Mouse (Mus musculus) heart, embryonic 11.5 days (tissue): Measurements from ENCODE around the gene Oxct1. TPM values are rescaled to one million over a fixed set of nuclear protein-coding genes. Genes with fewer than 3 reads are reported as not detected.
A peak's percentile ranks its signal among the peaks of the same experiment; 100 is the strongest.

Source experiments
- ATAC-seq: fragments of 200-750 bp; cut with Nextera tagmentation; replicated peaks from 2 replicates; pipeline ENCODE4 v1.8.0; 2017; ENCODE audit warnings: moderate library complexity; ENCODE audit not compliant: insufficient number of reproducible peaks, low FRiP score, low TSS enrichment
- H3K27ac ChIP-seq: fragments of 300-500 bp; sonication (generic); 2 replicates; pipeline ENCODE4 v1.5.1; 2014; ENCODE audit warnings: mild to moderate bottlenecking, low read depth, low read length
- H3K27me3 ChIP-seq: fragments of 300-500 bp; sonication (generic); 2 replicates; pipeline ENCODE4 v1.6.1; 2014; ENCODE audit warnings: mild to moderate bottlenecking, low read length, mixed read lengths; ENCODE audit not compliant: control insufficient read depth, insufficient read depth
- H3K36me3 ChIP-seq: fragments of 300-500 bp; sonication (generic); 2 replicates; pipeline ENCODE4 v1.6.1; 2014; ENCODE audit warnings: mild to moderate bottlenecking, low read length, moderate library complexity, mixed read lengths; ENCODE audit not compliant: control insufficient read depth, insufficient read depth
- H3K4me1 ChIP-seq: fragments of 300-500 bp; sonication (generic); 2 replicates; pipeline ENCODE4 v1.6.1; 2014; ENCODE audit warnings: low read length; ENCODE audit not compliant: control insufficient read depth, insufficient read depth
- H3K4me2 ChIP-seq: fragments of 300-500 bp; sonication (generic); 2 replicates; pipeline ENCODE4 v1.6.1; 2014; ENCODE audit warnings: mild to moderate bottlenecking, moderate library complexity
- H3K4me3 ChIP-seq: fragments of 300-500 bp; sonication (generic); 2 replicates; pipeline ENCODE4 v1.5.1; 2014; ENCODE audit warnings: low read depth, low read length
- H3K9ac ChIP-seq: fragments of 300-500 bp; sonication (generic); 2 replicates; pipeline ENCODE4 v1.6.1; 2014; ENCODE audit warnings: mild to moderate bottlenecking, low read depth, low read length, moderate library complexity
- H3K9me3 ChIP-seq: fragments of 300-500 bp; sonication (generic); replicated peaks from 2 replicates; pipeline ENCODE4 v1.6.1; 2016; ENCODE audit warnings: low read length; ENCODE audit not compliant: control insufficient read depth
- WGBS: fragments of 180-500 bp; shearing (Covaris S2); extraction: QIAGEN DNeasy Blood & Tissue Kit; methylation state at CpG from one replicate; pipeline ENCODE4 v1.1.7; 2014; ENCODE audit not compliant: insufficient replicate concordance; 5-methylcytosine and 5-hydroxymethylcytosine counted together
- polyA plus RNA-seq: library from polyadenylated mRNA; unstranded; fragments of >200 nt; fragmentation: Nextera tagmentation; extraction: Ambion mirVana; gene quantifications from 2 replicates; pipeline ENCODE4 v1.2.1, GENCODE M21; 2014

Oxct1 gene
- 272 and 282 TPM in 2 replicates for polyA plus RNA-seq

- H3K4me3 ChIP-seq, result peak within 1 kb of the TSS; percentile 81
- H3K36me3 ChIP-seq, result no peaks in the 10 kb centered on the region
- peak within 1 kb of the TSS; percentile 99 for H3K27ac ChIP-seq
- H3K9me3 ChIP-seq, result no peaks in the 10 kb centered on the region
- no peaks in the 10 kb centered on the region for H3K27me3 ChIP-seq
- peak within 1 kb of the TSS; percentile 78 for H3K4me2 ChIP-seq
- peaks cover 13% of the 10 kb centered on the region for H3K4me1 ChIP-seq
- WGBS, result under 1% methylated on average over 44 of the region's 45 CpGs
- ATAC-seq, result peak; percentile 93
- peak within 1 kb of the TSS; percentile 90 for H3K9ac ChIP-seq
Observed at GRCm38 (mm10) chr15:4026231-4026773, at the start of gene Oxct1. Oxct1 (plus strand) TSS chr15:4026383.

GRCm38 (mm10) chr15:3978279-3978678, 47.9 kb upstream of the Oxct1 start:
- H3K9me3 ChIP-seq, result no peaks in the 10 kb centered on the region
- no peak overlapping the region for H3K9ac ChIP-seq
- H3K4me3 ChIP-seq, result no peak overlapping the region
- no peaks in the 10 kb centered on the region for H3K4me1 ChIP-seq
- H3K4me2 ChIP-seq, result no peak overlapping the region; the same call in 1 of the 2 replicates
- no peaks in the 10 kb centered on the region for H3K27me3 ChIP-seq
- no peak overlapping the region for H3K27ac ChIP-seq
- no peak for ATAC-seq
- 86% methylated on average over 2 of the region's 2 CpGs for WGBS
- H3K36me3 ChIP-seq, result no peaks in the 10 kb centered on the region

- Histone ChIP-seq H3K4me3 (peak within 1 kb of the TSS; percentile 71), H3K27ac (peak within 1 kb of the TSS; percentile 98), H3K4me1 (no peaks in the 10 kb centered on the region), H3K9me3 (no peaks in the 10 kb centered on the region), H3K9ac (peak within 1 kb of the TSS; percentile 97), H3K27me3 (no peaks in the 10 kb centered on the region), H3K36me3 (no peaks in the 10 kb centered on the region), H3K4me2 (peak within 1 kb of the TSS; percentile 74)
- peak; percentile 91 for ATAC-seq
- WGBS, result 2% methylated on average over 55 of the region's 61 CpGs
Observed at GRCm38 (mm10) chr15:3979061-3979848, 46.9 kb upstream of the Oxct1 start, which contains the start of gene Fbxo4. Fbxo4 (minus strand) TSS chr15:3979573.

GRCm38 (mm10) chr15:3979871-3980270, 46.3 kb upstream of the Oxct1 start:
- H3K9me3 ChIP-seq, result no peaks in the 10 kb centered on the region
- peak overlapping the region; percentile 71 for H3K4me3 ChIP-seq
- no peaks in the 10 kb centered on the region for H3K4me1 ChIP-seq
- 78% methylated on average over 3 of the region's 3 CpGs for WGBS
- H3K9ac ChIP-seq, result peak overlapping the region; percentile 97
- no peaks in the 10 kb centered on the region for H3K36me3 ChIP-seq
- no peaks in the 10 kb centered on the region for H3K27me3 ChIP-seq
- no peak for ATAC-seq
- peak overlapping the region; percentile 98 for H3K27ac ChIP-seq
- H3K4me2 ChIP-seq, result peak overlapping the region; percentile 74

DNA sequence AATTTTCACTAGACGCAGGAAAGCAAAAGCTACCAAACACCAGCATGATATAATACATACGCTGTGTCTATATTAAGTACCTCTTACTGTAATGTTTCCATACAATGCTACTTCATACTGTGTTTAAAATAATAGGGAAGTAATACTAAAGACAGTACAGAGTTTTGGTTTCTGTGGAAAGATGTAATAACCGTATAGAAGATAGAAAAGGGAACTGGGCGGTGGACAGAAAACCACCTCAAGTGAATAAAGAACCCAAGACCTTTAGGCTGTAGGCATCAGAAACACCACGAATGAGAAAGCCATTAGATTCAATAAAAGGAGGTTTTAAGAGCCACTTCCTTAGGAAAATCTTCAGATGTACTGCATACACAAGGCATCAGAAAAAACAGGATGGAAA, 43.5 kb upstream of the Oxct1 start:
- Histone ChIP-seq H3K27ac (no peak overlapping the region), H3K4me2 (no peak overlapping the region), H3K4me3 (no peak overlapping the region), H3K4me1 (no peaks in the 10 kb centered on the region), H3K27me3 (no peaks in the 10 kb centered on the region), H3K9ac (no peak overlapping the region), H3K9me3 (no peaks in the 10 kb centered on the region), H3K36me3 (peaks cover 4% of the 10 kb centered on the region; the same call in 1 of the 2 replicates)
- ATAC-seq, result no peak
- WGBS, result 88% methylated on average over 5 of the region's 5 CpGs

- H3K27ac ChIP-seq, result no peak overlapping the region
- 84% methylated on average over 2 of the region's 2 CpGs for WGBS
- no peak for ATAC-seq
- no peaks in the 10 kb centered on the region for H3K9me3 ChIP-seq
- H3K4me1 ChIP-seq, result no peaks in the 10 kb centered on the region
- H3K27me3 ChIP-seq, result no peaks in the 10 kb centered on the region
- H3K4me3 ChIP-seq, result no peak overlapping the region
- no peak overlapping the region for H3K9ac ChIP-seq
- no peak overlapping the region for H3K4me2 ChIP-seq
- H3K36me3 ChIP-seq, result peaks cover 11% of the 10 kb centered on the region
Observed at GRCm38 (mm10) chr15:3984876-3985275, 41.3 kb upstream of the Oxct1 start.

DNA sequence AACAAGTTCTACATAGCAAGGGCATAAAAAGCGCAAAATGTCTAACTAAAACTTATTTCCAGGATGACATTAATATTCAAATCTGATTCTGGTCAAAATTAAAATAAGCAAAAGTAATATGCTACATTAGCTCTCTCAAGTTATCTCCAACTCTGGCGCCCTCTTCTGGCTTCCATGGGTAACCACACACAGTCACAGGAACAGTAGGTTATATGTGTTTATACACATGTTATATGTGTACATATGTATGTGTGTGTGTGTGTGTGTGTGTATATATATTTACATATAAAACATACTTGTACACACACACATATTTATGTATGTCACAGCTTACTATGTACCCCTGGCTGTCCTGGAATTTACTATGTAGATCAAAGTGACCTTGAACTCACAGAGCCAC, 38.2 kb upstream of the Oxct1 start:
- Histone ChIP-seq H3K4me2 (no peak overlapping the region), H3K4me1 (no peaks in the 10 kb centered on the region), H3K9ac (no peak overlapping the region), H3K9me3 (no peaks in the 10 kb centered on the region), H3K4me3 (no peak overlapping the region), H3K36me3 (peaks cover 17% of the 10 kb centered on the region), H3K27me3 (no peaks in the 10 kb centered on the region), H3K27ac (no peak overlapping the region)
- ATAC-seq, result no peak
- WGBS, result 64% methylated on average over 2 of the region's 2 CpGs

- WGBS, result 25% methylated on average over 14 of the region's 14 CpGs
- ATAC-seq, result no peak
- H3K9me3 ChIP-seq, result no peaks in the 10 kb centered on the region
- peak overlapping the region; percentile 93 for H3K9ac ChIP-seq
- peaks cover 6% of the 10 kb centered on the region; the same call in 1 of the 2 replicates for H3K36me3 ChIP-seq
- no peaks in the 10 kb centered on the region for H3K27me3 ChIP-seq
- peak overlapping the region; percentile 92 for H3K27ac ChIP-seq
- H3K4me3 ChIP-seq, result peak overlapping the region; percentile 81
- H3K4me1 ChIP-seq, result peaks cover 4% of the 10 kb centered on the region; the same call in 1 of the 2 replicates
- peak overlapping the region; percentile 55 for H3K4me2 ChIP-seq
Observed at GRCm38 (mm10) chr15:3994852-3995447, 31.2 kb upstream of the Oxct1 start.
